Mouse (Mus musculus) gonadal fat pad, adult 2 months (tissue): Measurements from ENCODE around the gene Glra1. TPM values are rescaled to one million over a fixed set of nuclear protein-coding genes. Genes with fewer than 3 reads are reported as not detected.

ENCODE experiments used
- polyA plus RNA-seq: library from polyadenylated mRNA; depleted of rRNA; stranded (reverse); fragments of >200 nt; gene quantifications from 2 replicates; pipeline ENCODE4 v1.2.3, GENCODE M21; 2012; rRNA removed

Glra1 gene
- polyA plus RNA-seq, 1 experiment, result not detected

Other genes with a start within 250 kb of the Glra1 start
- 2,620 and 4,627 TPM in 2 replicates for gene Sparc, start 185.0 kb downstream of the Glra1 start, polyA plus RNA-seq
- gene Atox1, start 147.0 kb downstream of the Glra1 start, polyA plus RNA-seq, result 631 and 812 TPM in 2 replicates
- gene G3bp1, start 138.5 kb downstream of the Glra1 start, polyA plus RNA-seq, result 22.4 and 23.5 TPM in 2 replicates